Mouse (Mus musculus) cerebellum, adult 9-11 months (tissue): ENCODE data around the gene Kmt2d.

Experiments
- DNase-seq: peaks from one replicate; pipeline ENCODE4 v3.0.0; 2022

Kmt2d gene

GRCm38 (mm10) chr15:98793141-98793698 is 77.8 kb downstream of the Kmt2d start:
- DNase-seq: no peak

GRCm38 (mm10) chr15:98792233-98793020 is 78.6 kb downstream of the Kmt2d start:
- DNase-seq: no peak

- no peak for DNase-seq
Observed at GRCm38 (mm10) chr15:98791771-98792170, 79.2 kb downstream of the Kmt2d start.

- DNase-seq: no peak
Observed at GRCm38 (mm10) chr15:98791221-98791620, 79.8 kb downstream of the Kmt2d start.

GRCm38 (mm10) chr15:98790761-98791160 is 80.2 kb downstream of the Kmt2d start:
- DNase-seq: no peak

GRCm38 (mm10) chr15:98789661-98790535 is 81.1 kb downstream of the Kmt2d start, which contains the start of gene Wnt1:
Gene Wnt1 (plus strand): TSS chr15:98789857.
- no peak for DNase-seq

GRCm38 (mm10) chr15:98788972-98789660 is 81.9 kb downstream of the Kmt2d start:
- DNase-seq: no peak

- DNase-seq: no peak
Observed at GRCm38 (mm10) chr15:98787930-98788329, 83.1 kb downstream of the Kmt2d start.

GRCm38 (mm10) chr15:98785744-98786143 is 85.3 kb downstream of the Kmt2d start:
- DNase-seq: no peak
